In the genomic region with DNA sequence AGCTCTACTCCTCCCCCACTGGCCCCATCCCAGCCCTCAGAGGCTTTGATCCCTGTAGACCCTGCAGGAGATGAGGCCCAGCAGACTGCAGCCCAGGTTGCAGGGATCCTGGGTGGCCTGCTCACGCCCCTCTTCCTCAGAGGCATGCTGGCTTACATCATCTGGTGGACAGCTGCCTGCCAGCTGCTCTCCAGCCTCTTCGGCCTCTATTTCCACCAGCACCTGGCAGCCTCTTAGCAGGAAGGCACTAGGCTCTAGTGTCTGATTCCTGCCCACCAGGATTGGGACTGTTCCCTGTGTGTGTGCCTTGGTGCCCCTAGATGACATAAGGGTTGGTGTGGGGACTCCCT, we compare ENCODE assay signal across 15 mouse cellular contexts. TPM values are rescaled to one million over a fixed set of nuclear protein-coding genes. Genes with fewer than 3 reads are reported as not detected.
DNase-seq lines count a peak whose midpoint lies in the region; ATAC-seq and TF ChIP-seq lines count a peak whose summit lies in the region.
"Had no signal": no experiment of that assay in that cellular context is flagged by ENCODE, and none has a peak within 500 bp of the region (broad histone marks: within the 10 kb centered on the region; RNA-seq: fewer than 3 reads in every experiment).

No protein-coding gene starts in this region.

- no peaks in the 10 kb centered on the region for H3K27me3 ChIP-seq in heart, postnatal 0 days (ENCODE audit: control insufficient read depth, insufficient read depth, low read length)
- peaks cover 2% of the 10 kb centered on the region for H3K27me3 ChIP-seq in E14TG2a.4 (ENCODE audit: insufficient read depth, low read length)
- no peaks in the 10 kb centered on the region for H3K27me3 ChIP-seq in liver, embryonic 14.5 days (ENCODE audit: control insufficient read depth, insufficient read depth, low read length)
- H3K27me3 ChIP-seq: heart, embryonic 13.5 days; megakaryocyte, embryonic 14.5 days had no signal

- no peak for TF ChIP-seq EP300 in heart, postnatal 0 days (IDR thresholded peaks at IDR 0.05; ENCODE audit: low read depth)
- no peak for TF ChIP-seq EP300 in liver, embryonic 14.5 days (IDR thresholded peaks at IDR 0.05; ENCODE audit: low read depth)

- peaks cover 36% of the 10 kb centered on the region for H3K36me3 ChIP-seq in heart, postnatal 0 days (replicated peaks; ENCODE audit: control insufficient read depth, insufficient read depth, low read length)
- H3K36me3 ChIP-seq in E14TG2a.4 (ENCODE audit: insufficient read depth, low read length) = peaks cover 52% of the 10 kb centered on the region
- H3K36me3 ChIP-seq in liver, embryonic 14.5 days (replicated peaks; ENCODE audit: control insufficient read depth, insufficient read depth, low read depth) = peaks cover 4% of the 10 kb centered on the region

- WGBS in heart, postnatal 0 days = 38% methylated on average over 2 of the region's 2 CpGs
- 71% methylated on average over 2 of the region's 2 CpGs for WGBS in liver, embryonic 14.5 days (ENCODE audit: insufficient replicate concordance)

- H3K9me3 ChIP-seq in heart, postnatal 0 days (replicated peaks; ENCODE audit: control insufficient read depth, low read length) = no peaks in the 10 kb centered on the region
- no peaks in the 10 kb centered on the region for H3K9me3 ChIP-seq in E14TG2a.4 (ENCODE audit: low read length)
- H3K9me3 ChIP-seq in liver, embryonic 14.5 days (ENCODE audit: control insufficient read depth, low read length) = no peaks in the 10 kb centered on the region
- H3K9me3 ChIP-seq: heart, embryonic 13.5 days; megakaryocyte, embryonic 14.5 days had no signal

- ATAC-seq in heart, postnatal 0 days (ENCODE audit: insufficient read depth, low read depth) = peak; percentile 2; the same call in 1 of the 2 replicates
- ATAC-seq in liver, embryonic 14.5 days (ENCODE audit: insufficient read depth) = no peak
- no peak for ATAC-seq in inflammation-experienced regulatory T-cells, adult 6 months

- intact Hi-C loops in heart, postnatal 10 days (cut with DNase I) = loop anchor here (5.0 kb wide), 1 partner anchor 135 kb away; a partner anchor contains a TSS

- no peak overlapping the region for H3K9ac ChIP-seq in heart, postnatal 0 days (replicated peaks; ENCODE audit: low read depth, low read length)
- no peak overlapping the region; the same call in 1 of the 2 replicates for H3K9ac ChIP-seq in liver, embryonic 14.5 days (replicated peaks)
- H3K9ac ChIP-seq: hindbrain, embryonic 14.5 days had no signal

- no peak for TF ChIP-seq CTCF in heart, postnatal 0 days (IDR thresholded peaks at IDR 0.05; ENCODE audit: low read depth)
- no peak for TF ChIP-seq CTCF in E14TG2a.4 (conservative IDR thresholded peaks at IDR 0.05; ENCODE audit: low read length)
- TF ChIP-seq CTCF in liver, embryonic 14.5 days (IDR thresholded peaks at IDR 0.05; ENCODE audit: low read depth) = no peak

- H3K4me1 ChIP-seq in heart, postnatal 0 days (ENCODE audit: control insufficient read depth, insufficient read depth) = no peaks in the 10 kb centered on the region
- peaks cover 57% of the 10 kb centered on the region for H3K4me1 ChIP-seq in E14TG2a.4 (replicated peaks; ENCODE audit: low read depth, low read length)
- peaks cover 9 to 15% of the 10 kb centered on the region in 2 experiments for H3K4me1 ChIP-seq in liver, embryonic 14.5 days (replicated peaks; ENCODE audit: control insufficient read depth in 2 of 2, insufficient read depth in 2 of 2, low read length in 1 of 2)

- H3K4me3 ChIP-seq in heart, postnatal 0 days (ENCODE audit: low read depth, low read length) = no peak overlapping the region
- peak overlapping the region; percentile 49; the same call in 1 of the 2 replicates for H3K4me3 ChIP-seq in E14TG2a.4 (replicated peaks; ENCODE audit: low read length)
- H3K4me3 ChIP-seq in liver, embryonic 14.5 days (ENCODE audit: insufficient read depth in 1 of 2, low read depth in 2 of 2, low read length in 2 of 2) = no peak overlapping the region
- H3K4me3 ChIP-seq: erythroblast, embryonic 14.5 days; heart, embryonic 13.5 days; megakaryocyte, embryonic 14.5 days had no signal

- DNase-seq in heart, postnatal 0 days (ENCODE audit: low spot score) = no peak
- DNase-seq in heart, postnatal 10 days = no peak
- peak; percentile 43 for DNase-seq in forelimb bud, embryonic 11.5 days (ENCODE audit: low read depth, low spot score)
- no peak for DNase-seq in liver, embryonic 14.5 days (ENCODE audit: low read depth in 3 of 3, low spot score in 3 of 3)
- no peak for DNase-seq in left cerebral cortex, adult 9 months (ENCODE audit: low spot score in 2 of 2)
- DNase-seq in adrenal gland, adult 8-10 months = no peak
- DNase-seq: adrenal gland, postnatal 36 days; cerebellum, postnatal 25 days; gastrocnemius, postnatal 25 days had no signal

- H3K4me2 ChIP-seq in heart, postnatal 0 days (ENCODE audit: low read depth, low read length) = no peak overlapping the region
- peak overlapping the region; percentile 43 for H3K4me2 ChIP-seq in liver, embryonic 14.5 days (ENCODE audit: low read depth)
- H3K4me2 ChIP-seq: heart, embryonic 13.5 days; hindbrain, embryonic 14.5 days had no signal

- no peak overlapping the region for H3K27ac ChIP-seq in heart, postnatal 0 days (ENCODE audit: low read depth)
- no peak overlapping the region for H3K27ac ChIP-seq in liver, embryonic 14.5 days
- H3K27ac ChIP-seq: heart, embryonic 13.5 days; hindbrain, embryonic 14.5 days had no signal

RNA-seq across cellular contexts. Expression of a gene that starts 9.7 kb away (rescaled TPM):
- 155 and 174 TPM in 2 replicates for total RNA-seq in heart, postnatal 0 days (2014; rRNA removed; ENCODE audit: low replicate concordance)
- polyA plus RNA-seq in heart, postnatal 0 days (2015; fragmentation: Nextera tagmentation; extraction: Ambion mirVana) = 120 and 132 TPM in 2 replicates
- 100 to 1,000 TPM in 1 of 2 experiments, 10 to 100 TPM in 1; 88.3 to 103 TPM for total RNA-seq in heart, postnatal 10 days (2021)
- 33.0 and 38.0 TPM in 2 replicates for polyA plus RNA-seq in liver, embryonic 14.5 days (2012; rRNA removed)
- 15.6 TPM in 2 replicates for polyA plus RNA-seq in liver, embryonic 14.5 days (2014; fragmentation: Nextera tagmentation; extraction: Ambion mirVana)
- total RNA-seq in adrenal gland, adult 8-10 months (2022) = 10 to 100 TPM; 70.3 to 95.5 (median 90.6) TPM
- 10 to 100 TPM; 20.8 to 30.3 (median 23.3) TPM for polyA plus RNA-seq in inflammation-experienced regulatory T-cells, adult 6 months (2017; shearing (Covaris generic))

RNA-seq across cellular contexts. Expression of a gene that starts 30.2 kb away (rescaled TPM):
- 20.6 and 29.1 TPM in 2 replicates for total RNA-seq in heart, postnatal 0 days (2014; rRNA removed; ENCODE audit: low replicate concordance)
- polyA plus RNA-seq in heart, postnatal 0 days (2015; fragmentation: Nextera tagmentation; extraction: Ambion mirVana) = 16.5 and 19.1 TPM in 2 replicates
- 10 to 100 TPM; 43.0 to 48.6 TPM for total RNA-seq in heart, postnatal 10 days (2021)
- 14.7 and 16.1 TPM in 2 replicates for polyA plus RNA-seq in liver, embryonic 14.5 days (2012; rRNA removed)
- 3.3 and 4.5 TPM in 2 replicates for polyA plus RNA-seq in liver, embryonic 14.5 days (2014; fragmentation: Nextera tagmentation; extraction: Ambion mirVana)
- total RNA-seq in adrenal gland, adult 8-10 months (2022) = 10 to 100 TPM; 41.0 to 54.2 (median 43.1) TPM
- polyA plus RNA-seq in inflammation-experienced regulatory T-cells, adult 6 months (2017; shearing (Covaris generic)) = 10 to 100 TPM in 2 of 3 experiments, 1 to 10 TPM in 1; 5.1 to 15.7 (median 11.2) TPM

RNA-seq across cellular contexts. Expression of a gene that starts 42.4 kb away (rescaled TPM):
- not detected in 2 replicates for total RNA-seq in heart, postnatal 0 days (2014; rRNA removed; ENCODE audit: low replicate concordance)
- polyA plus RNA-seq in heart, postnatal 0 days (2015; fragmentation: Nextera tagmentation; extraction: Ambion mirVana) = 0.20 TPM in 1 of 2 replicates, not detected in the other
- total RNA-seq in heart, postnatal 10 days (2021) = under 1 TPM; 0.38 to 0.45 TPM
- polyA plus RNA-seq in liver, embryonic 14.5 days (2012; rRNA removed) = 0.03 and 0.04 TPM in 2 replicates
- not detected in 2 replicates for polyA plus RNA-seq in liver, embryonic 14.5 days (2014; fragmentation: Nextera tagmentation; extraction: Ambion mirVana)
- 1 to 10 TPM in 2 of 4 experiments, under 1 TPM in 2; 0.70 to 1.4 (median 0.99) TPM for total RNA-seq in adrenal gland, adult 8-10 months (2022)
- 1 to 10 TPM in 1 of 3 experiments, under 1 TPM in 2; 0.29 to 2.2 (median 0.36) TPM for polyA plus RNA-seq in inflammation-experienced regulatory T-cells, adult 6 months (2017; shearing (Covaris generic))

RNA-seq across cellular contexts. Expression of a gene that starts 42.6 kb away (rescaled TPM):
- 34.3 and 68.4 TPM in 2 replicates for total RNA-seq in heart, postnatal 0 days (2014; rRNA removed; ENCODE audit: low replicate concordance)
- polyA plus RNA-seq in heart, postnatal 0 days (2015; fragmentation: Nextera tagmentation; extraction: Ambion mirVana) = 32.1 and 34.5 TPM in 2 replicates
- 10 to 100 TPM; 30.3 TPM for total RNA-seq in heart, postnatal 10 days (2021)
- polyA plus RNA-seq in liver, embryonic 14.5 days (2012; rRNA removed) = 27.0 and 27.1 TPM in 2 replicates
- polyA plus RNA-seq in liver, embryonic 14.5 days (2014; fragmentation: Nextera tagmentation; extraction: Ambion mirVana) = 25.1 and 25.4 TPM in 2 replicates
- total RNA-seq in adrenal gland, adult 8-10 months (2022) = 10 to 100 TPM; 49.9 to 65.3 (median 59.3) TPM
- polyA plus RNA-seq in inflammation-experienced regulatory T-cells, adult 6 months (2017; shearing (Covaris generic)) = 10 to 100 TPM; 83.2 to 86.8 (median 86.6) TPM

RNA-seq across cellular contexts. Expression of a gene that starts 42.9 kb away (rescaled TPM):
- total RNA-seq in heart, postnatal 0 days (2014; rRNA removed; ENCODE audit: low replicate concordance) = 29.4 and 48.4 TPM in 2 replicates
- polyA plus RNA-seq in heart, postnatal 0 days (2015; fragmentation: Nextera tagmentation; extraction: Ambion mirVana) = 22.5 and 23.9 TPM in 2 replicates
- total RNA-seq in heart, postnatal 10 days (2021) = 10 to 100 TPM; 20.7 to 22.4 TPM
- polyA plus RNA-seq in liver, embryonic 14.5 days (2012; rRNA removed) = 5.3 and 6.4 TPM in 2 replicates
- 6.1 and 7.0 TPM in 2 replicates for polyA plus RNA-seq in liver, embryonic 14.5 days (2014; fragmentation: Nextera tagmentation; extraction: Ambion mirVana)
- total RNA-seq in adrenal gland, adult 8-10 months (2022) = 10 to 100 TPM; 15.9 to 24.7 (median 21.9) TPM
- 10 to 100 TPM; 36.6 to 71.1 (median 66.0) TPM for polyA plus RNA-seq in inflammation-experienced regulatory T-cells, adult 6 months (2017; shearing (Covaris generic))
